ENCODE assay signal across 8 mouse cellular contexts in genomic region chr3:38849536-38849935, GRCm38 (mm10). TPM values are rescaled to one million over a fixed set of nuclear protein-coding genes. Genes with fewer than 3 reads are reported as not detected.
DNase-seq lines count a peak whose midpoint lies in the region; ATAC-seq and TF ChIP-seq lines count a peak whose summit lies in the region.
"Had no signal": no experiment of that assay in that cellular context is flagged by ENCODE, and none has a peak within 500 bp of the region (broad histone marks: within the 10 kb centered on the region; RNA-seq: fewer than 3 reads in every experiment).

No protein-coding gene starts in this region.

- H3K27me3 ChIP-seq in lung, embryonic 15.5 days, result no peaks in the 10 kb centered on the region
- H3K27me3 ChIP-seq: heart, embryonic 13.5 days had no signal

- no peak overlapping the region for H3K9ac ChIP-seq in lung, embryonic 15.5 days
- H3K9ac ChIP-seq: heart, embryonic 13.5 days had no signal

- no peaks in the 10 kb centered on the region for H3K36me3 ChIP-seq in lung, embryonic 15.5 days
- H3K36me3 ChIP-seq: heart, embryonic 13.5 days had no signal

- 16% methylated on average over 6 of the region's 6 CpGs for WGBS in lung, embryonic 15.5 days

- no peak overlapping the region for H3K27ac ChIP-seq in lung, embryonic 15.5 days
- H3K27ac ChIP-seq: heart, embryonic 13.5 days had no signal

- TF ChIP-seq POLR2A in brain, embryonic 14.5 days (IDR thresholded peaks at IDR 0.05; ENCODE audit: borderline replicate concordance, extremely low read depth, insufficient read depth, insufficient read length, poor library complexity, severe bottlenecking), result no peak

- TF ChIP-seq CTCF in brain, embryonic 14.5 days (IDR thresholded peaks at IDR 0.05; ENCODE audit: borderline replicate concordance, extremely low read depth, insufficient read depth, insufficient read length), result peak; percentile 67; the same call in 1 of the 2 replicates

- 0 out of 2 replicates have a peak, but pooled peaks have one; percentile 23 for ATAC-seq in lung, embryonic 15.5 days (ENCODE audit: borderline replicate concordance, extremely low read depth, low FRiP score, low TSS enrichment)

- peaks cover 7% of the 10 kb centered on the region for H3K4me1 ChIP-seq in lung, embryonic 15.5 days

- H3K9me3 ChIP-seq in lung, embryonic 15.5 days, result no peaks in the 10 kb centered on the region
- H3K9me3 ChIP-seq: heart, embryonic 13.5 days had no signal

- no peak overlapping the region for H3K4me2 ChIP-seq in lung, embryonic 15.5 days
- H3K4me2 ChIP-seq: heart, embryonic 13.5 days had no signal

- DNase-seq in ovary, postnatal 36 days (ENCODE audit: low spot score), result peak; percentile 15
- DNase-seq in ovary, postnatal 10 days (ENCODE audit: low spot score), result no peak
- DNase-seq in brain, embryonic 14.5 days (ENCODE audit: low read depth), result peak; percentile 86
- DNase-seq in embryo, embryonic 9.5 days (ENCODE audit: extremely low spot score), result peak; percentile 59
- DNase-seq in induced T-regulatory cell, adult 2 months (ENCODE audit: low read depth), result peak; percentile 35
- DNase-seq in right cerebral cortex, postnatal 4 days, result peak; percentile 46

- no peak overlapping the region for H3K4me3 ChIP-seq in lung, embryonic 15.5 days
- H3K4me3 ChIP-seq: heart, embryonic 13.5 days had no signal

RNA-seq across cellular contexts. Expression of gene Fat4, which starts 37.2 kb away (rescaled TPM):
- polyA plus RNA-seq in brain, embryonic 14.5 days (2012; rRNA removed), result 13.9 and 20.9 TPM in 2 replicates
- polyA plus RNA-seq in lung, embryonic 15.5 days (2015; fragmentation: Nextera tagmentation; extraction: Ambion mirVana), result 4.6 and 5.3 TPM in 2 replicates
